Mouse (Mus musculus) liver, postnatal 0 days (tissue): Measurements from ENCODE around the gene Pde4d.

Experiments used
- CTCF ChIP-seq: sonication (generic); IDR thresholded peaks from 2 replicates; pipeline ENCODE4 v1.5.1; 2016; ENCODE audit warnings: antibody characterized with exemption, low read depth
- EP300 ChIP-seq: IDR thresholded peaks from 2 replicates; pipeline ENCODE4 v1.6.1; 2016; ENCODE audit warnings: antibody characterized with exemption, low read depth, mild to moderate bottlenecking

DNA sequence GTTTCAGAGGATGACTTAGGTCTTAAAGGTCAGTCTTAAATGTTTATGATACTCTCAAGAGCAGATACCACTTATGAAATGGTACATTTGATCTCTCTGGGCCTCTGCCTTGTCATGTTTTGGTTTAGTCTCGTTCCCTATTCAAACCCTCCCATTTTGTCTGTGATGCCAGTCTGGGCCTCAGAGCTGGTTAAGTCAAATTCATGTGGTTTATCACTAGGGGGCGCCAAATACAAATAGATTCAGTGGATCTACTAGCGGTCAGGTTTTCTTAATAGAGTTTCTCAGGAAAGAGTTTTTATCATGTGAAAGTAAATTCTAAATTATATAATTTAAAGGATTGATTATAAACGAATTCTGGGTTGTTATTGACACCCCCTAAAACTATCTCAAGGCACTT lies 1472.5 kb downstream of the Pde4d start:
- TF ChIP-seq CTCF, result peak; percentile 80
- TF ChIP-seq EP300, result no peak
